Mouse (Mus musculus): Measurements from ENCODE around the gene Hif3a.

Gene Hif3a

DNA sequence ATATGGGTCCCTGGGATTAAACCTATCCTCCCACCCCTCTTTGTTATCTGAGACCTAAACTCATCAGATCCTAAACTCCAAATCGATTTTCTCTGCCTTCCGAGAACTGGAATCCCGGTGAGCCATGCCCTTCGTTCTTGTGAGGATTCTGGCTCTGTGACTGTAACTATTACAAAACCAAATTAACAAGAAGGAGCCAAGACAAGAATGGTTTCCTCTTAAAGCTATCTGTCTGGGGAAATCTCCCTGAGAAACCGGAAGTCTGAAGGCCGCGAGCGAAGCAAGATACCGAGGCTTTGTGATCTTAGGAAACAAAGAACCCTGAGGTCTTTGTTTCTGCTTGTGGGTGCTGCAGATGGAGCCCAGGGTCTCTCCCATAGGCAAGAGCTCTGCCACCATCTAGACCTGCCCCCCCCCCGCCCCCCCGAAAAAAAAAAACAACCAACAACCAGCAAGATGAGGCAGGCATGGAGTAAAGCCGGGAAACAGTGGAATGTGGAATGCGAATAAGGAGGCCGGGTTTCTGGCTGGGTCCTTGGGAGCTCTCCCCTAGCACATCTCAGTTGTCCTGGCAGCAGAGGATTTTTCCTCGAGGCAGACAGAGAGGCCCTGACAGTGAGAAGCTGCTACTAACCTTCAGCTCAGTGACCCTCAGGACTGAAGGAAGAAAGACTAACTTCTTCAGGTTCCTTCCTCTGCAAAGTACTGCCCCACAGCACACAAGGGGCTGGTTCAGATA is 72.1 kb downstream of the Hif3a start:
- no peak for DNase-seq

- no peak for DNase-seq
Measured at GRCm38 (mm10) chr7:16988405-16988804, 73.8 kb downstream of the Hif3a start.

GRCm38 (mm10) chr7:16987541-16988149 is 74.6 kb downstream of the Hif3a start:
- no peak for DNase-seq

- DNase-seq: no peak
Measured at GRCm38 (mm10) chr7:16982859-16983568, 79.2 kb downstream of the Hif3a start, which contains the start of gene Gm42372. Gm42372 (plus strand) TSS chr7:16983086.
